Mouse (Mus musculus) C2C12 (cell line): ENCODE data around the gene Anxa4. TPM values are rescaled to one million over a fixed set of nuclear protein-coding genes. Genes with fewer than 3 reads are reported as not detected.
A peak's percentile ranks its signal among the peaks of the same experiment; 100 is the strongest.

Experiments used
- H3K27me3 ChIP-seq: one replicate; pipeline ENCODE4 v1.6.1; 2011; ENCODE audit not compliant: control insufficient read depth, insufficient read depth, insufficient read length
- H3K36me3 ChIP-seq: one replicate; pipeline ENCODE4 v1.6.1; 2011; ENCODE audit not compliant: control insufficient read depth, insufficient read depth
- H3K4me3 ChIP-seq: one replicate; pipeline ENCODE4 v1.5.1; 2011; ENCODE audit warnings: mild to moderate bottlenecking, control low read depth; ENCODE audit not compliant: poor library complexity, insufficient read depth, severe bottlenecking
- H3K79me2 ChIP-seq: one replicate; pipeline ENCODE4 v1.6.1; 2011; ENCODE audit not compliant: control insufficient read depth, insufficient read depth
- H3K79me3 ChIP-seq: one replicate; pipeline ENCODE4 v1.6.1; 2011; ENCODE audit warnings: low read depth, control low read depth
- H3ac ChIP-seq: one replicate; pipeline ENCODE3; 2011; ENCODE audit warnings: low read depth; ENCODE audit not compliant: control insufficient read depth, insufficient read length
- CEBPB ChIP-seq: IDR thresholded peaks from one replicate; pipeline ENCODE4 v1.6.1; 2011; ENCODE audit warnings: low read depth, mild to moderate bottlenecking, control low read depth, moderate library complexity
- CTCF ChIP-seq: IDR thresholded peaks from one replicate; pipeline ENCODE4 v1.5.1; 2011; ENCODE audit not compliant: control insufficient read depth, insufficient read depth, insufficient read length
- FOSL1 ChIP-seq: IDR thresholded peaks from one replicate; pipeline ENCODE4 v1.8.0; 2011; ENCODE audit warnings: mild to moderate bottlenecking, low read length; ENCODE audit not compliant: poor library complexity, insufficient read depth, severe bottlenecking
- MAX ChIP-seq: IDR thresholded peaks from one replicate; pipeline ENCODE4 v1.6.1; 2011; ENCODE audit warnings: mild to moderate bottlenecking, control low read depth
- MYOD1 ChIP-seq: IDR thresholded peaks from one replicate; pipeline ENCODE4 v1.6.1; 2011; ENCODE audit warnings: low read depth; ENCODE audit not compliant: control insufficient read depth, insufficient read length
- MYOG ChIP-seq: IDR thresholded peaks from one replicate; pipeline ENCODE4 v1.6.1; 2011; ENCODE audit not compliant: control insufficient read depth, insufficient read length; ENCODE audit errors: extremely low read depth
- USF1 ChIP-seq: IDR thresholded peaks from one replicate; pipeline ENCODE4 v1.6.1; 2011; ENCODE audit warnings: low read depth, mild to moderate bottlenecking, control low read depth, moderate library complexity
- long read RNA-seq, 2 experiments: library from polyadenylated mRNA; unstranded; transcript quantifications; one replicate each; pipeline ENCODE4 v2.0.0; 2019 to 2020
- polyA plus RNA-seq: library from polyadenylated mRNA; unstranded; fragments of >200 nt; fragmentation: generic; extraction: Trizol; gene quantifications from one replicate; pipeline ENCODE4 v1.2.1, GENCODE M21; 2012; ENCODE audit warnings: missing spikeins

Gene Anxa4
- 93.0 TPM for polyA plus RNA-seq
- long read RNA-seq, experiment 1, transcript Anxa4-201 (13 exons, 2,002 nt) = major isoform, 240 of 300 reads
- long read RNA-seq, experiment 1, transcript Anxa4-202 (12 exons, 2,030 nt) = minor isoform, 11 of 300 reads
- long read RNA-seq, experiment 1, partial matches to known transcripts = 13 of 300 reads
- long read RNA-seq, experiment 1, other reads (novel, unspliced or antisense) = 36 of 300 reads
- long read RNA-seq, experiment 2, transcript Anxa4-202 (12 exons, 2,030 nt) = minor isoform, 15 of 689 reads
- long read RNA-seq, experiment 2, transcript Anxa4-201 (13 exons, 2,002 nt) = major isoform, 615 of 689 reads
- long read RNA-seq, experiment 2, partial matches to known transcripts = 10 of 689 reads
- long read RNA-seq, experiment 2, other reads (novel, unspliced or antisense) = 49 of 689 reads

DNA sequence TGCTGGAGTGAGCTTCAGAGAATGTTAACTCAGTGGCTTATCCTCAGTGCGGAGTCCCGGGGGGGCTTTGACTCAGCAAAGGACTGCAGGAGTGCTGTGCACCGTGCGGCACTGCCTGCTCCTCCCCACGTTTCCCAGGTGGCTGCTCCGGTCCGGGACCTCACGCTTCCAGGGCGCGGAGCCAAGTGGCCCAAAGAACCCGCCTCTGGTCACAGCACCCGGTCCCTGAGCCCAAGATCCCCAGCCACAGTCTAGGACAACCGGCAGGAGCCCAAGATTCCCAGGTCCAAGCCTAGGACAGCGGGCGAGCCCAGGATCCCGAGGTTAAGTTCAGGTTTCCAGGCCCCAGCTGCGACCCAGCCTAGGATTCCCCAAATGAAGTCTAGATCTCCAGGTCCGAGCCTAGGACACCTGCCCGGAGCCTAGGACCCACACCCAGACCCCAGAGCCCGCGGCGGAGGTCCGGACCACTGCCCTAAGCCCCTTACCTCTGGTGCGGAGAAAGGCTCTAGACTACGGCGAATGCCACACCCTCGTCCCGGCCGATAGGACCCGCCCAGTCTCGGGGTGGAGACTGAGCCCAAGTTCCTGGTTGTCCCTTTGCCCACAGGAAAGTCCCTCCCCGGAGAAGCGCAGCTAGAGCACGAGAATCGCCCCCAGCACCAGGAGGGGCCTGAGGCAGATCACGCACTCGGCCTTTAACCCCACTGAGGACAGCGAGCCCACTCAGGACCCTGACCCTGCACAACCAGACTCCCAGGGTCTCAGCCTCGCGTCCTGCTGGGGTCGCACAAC is at the start of gene Anxa4:
Gene Anxa4, minus strand, starts transcription at position 564 of the 795 bp plus-strand sequence.
- TF ChIP-seq MAX = no peak
- TF ChIP-seq CTCF = no peak
- no peak for TF ChIP-seq MYOG
- TF ChIP-seq FOSL1 = no peak
- TF ChIP-seq USF1 = no peak
- no peak for TF ChIP-seq CEBPB
- no peak for TF ChIP-seq MYOD1
- H3K79me3 ChIP-seq = peaks cover 35% of the 10 kb centered on the region
- peaks cover 52% of the 10 kb centered on the region for H3K79me2 ChIP-seq
- no peaks in the 10 kb centered on the region for H3K27me3 ChIP-seq
- peak within 1 kb of the TSS; percentile 83 for H3ac ChIP-seq
- peaks cover 11% of the 10 kb centered on the region for H3K36me3 ChIP-seq
- H3K4me3 ChIP-seq = peak within 1 kb of the TSS; percentile 80

DNA sequence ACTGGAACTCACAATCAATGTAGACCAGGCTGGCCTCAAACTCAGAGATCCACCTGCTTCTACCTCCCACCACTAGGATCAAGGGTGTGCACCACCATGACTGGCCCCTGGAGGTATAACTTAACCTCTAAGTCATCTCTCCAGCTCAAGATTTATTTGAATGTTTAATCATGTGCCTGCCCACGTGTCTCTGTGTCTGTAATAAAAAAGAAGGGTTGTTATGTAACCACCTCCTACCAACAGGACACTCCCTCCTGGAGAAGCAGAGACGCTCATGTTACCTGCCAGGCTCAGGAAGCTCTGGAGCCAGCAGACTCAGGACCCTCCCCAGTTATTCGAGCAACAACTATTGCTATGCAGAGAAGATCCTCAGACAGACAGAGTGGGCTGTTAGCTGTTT is 48.6 kb upstream of the Anxa4 start:
- Histone ChIP-seq H3K27me3 (no peaks in the 10 kb centered on the region), H3ac (no peak overlapping the region), H3K79me3 (no peaks in the 10 kb centered on the region), H3K4me3 (no peak overlapping the region), H3K36me3 (no peaks in the 10 kb centered on the region), H3K79me2 (no peaks in the 10 kb centered on the region)
- no peak for TF ChIP-seq MAX
- TF ChIP-seq FOSL1 = no peak
- no peak for TF ChIP-seq MYOD1
- no peak for TF ChIP-seq USF1
- TF ChIP-seq CTCF = no peak
- TF ChIP-seq CEBPB = no peak
- no peak for TF ChIP-seq MYOG

DNA sequence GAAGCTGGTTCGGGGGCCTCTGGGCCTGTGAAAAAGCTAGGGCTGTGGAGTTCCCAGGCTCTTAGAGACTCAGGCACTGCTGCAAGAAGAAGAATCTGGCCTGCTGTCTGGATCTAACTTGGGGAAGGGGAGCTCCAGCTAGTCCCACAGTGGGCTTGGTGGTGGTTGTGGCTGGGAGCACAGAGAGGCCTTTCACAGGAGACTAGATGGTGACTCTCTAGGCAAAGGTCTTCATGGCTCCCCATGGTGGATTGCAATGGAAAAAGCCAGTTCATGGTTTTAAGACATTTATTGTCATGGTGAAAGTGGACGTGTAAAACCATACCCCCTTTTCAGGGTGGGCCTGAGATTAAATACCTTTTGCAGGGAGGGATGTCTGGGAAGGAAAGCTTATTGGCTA is 45.7 kb upstream of the Anxa4 start:
- H3K4me3 ChIP-seq = peak overlapping the region; percentile 11
- no peak for TF ChIP-seq FOSL1
- no peak for TF ChIP-seq MYOG
- TF ChIP-seq CTCF = no peak
- TF ChIP-seq MAX = no peak
- TF ChIP-seq MYOD1 = no peak
- TF ChIP-seq USF1 = no peak
- no peak for TF ChIP-seq CEBPB

DNA sequence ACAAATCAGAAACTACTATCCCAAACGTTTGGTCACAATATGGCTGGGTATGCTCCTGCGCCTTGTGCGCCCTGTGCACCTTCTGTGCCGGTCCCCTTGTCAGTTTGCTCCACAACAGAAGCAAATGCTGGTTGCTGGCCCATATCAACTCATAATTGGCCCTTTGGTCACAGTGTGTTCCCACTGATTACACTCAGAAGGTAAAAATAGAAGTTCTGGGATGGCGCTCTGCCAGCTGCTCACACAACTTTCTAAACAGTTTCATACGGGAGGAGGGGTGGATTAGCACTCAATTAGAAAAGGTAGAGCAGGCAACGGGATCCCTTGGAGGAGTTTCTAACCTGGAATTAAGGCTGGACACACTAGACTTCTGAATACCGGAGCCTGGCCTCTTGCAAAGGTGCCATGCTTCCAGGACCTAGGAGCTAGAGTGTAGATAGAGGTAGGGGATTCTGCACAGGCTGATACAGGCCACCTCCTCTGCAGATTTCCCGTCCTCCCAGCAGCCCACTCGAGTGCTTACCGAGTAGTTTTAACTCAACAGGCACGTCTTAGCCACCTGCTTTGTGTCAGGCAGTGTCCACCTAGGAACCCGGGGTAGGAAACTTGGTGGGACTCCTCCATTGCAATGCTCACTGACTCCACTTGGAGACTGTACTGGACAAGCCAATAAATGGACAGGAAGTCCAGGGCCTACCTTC is 39.6 kb upstream of the Anxa4 start:
- H3K79me2 ChIP-seq = no peaks in the 10 kb centered on the region
- no peaks in the 10 kb centered on the region for H3K27me3 ChIP-seq
- H3K36me3 ChIP-seq = no peaks in the 10 kb centered on the region
- no peak overlapping the region for H3ac ChIP-seq
- H3K4me3 ChIP-seq = no peak overlapping the region
- no peak for TF ChIP-seq CEBPB
- TF ChIP-seq CTCF = no peak
- TF ChIP-seq MAX = no peak
- TF ChIP-seq MYOG = no peak
- TF ChIP-seq FOSL1 = no peak
- no peak for TF ChIP-seq MYOD1
- TF ChIP-seq USF1 = no peak
- no peaks in the 10 kb centered on the region for H3K79me3 ChIP-seq

More for the DNA sequence above, 45.7 kb upstream of the Anxa4 start:
- no peaks in the 10 kb centered on the region for H3K79me3 ChIP-seq
- H3ac ChIP-seq = no peak overlapping the region
- no peaks in the 10 kb centered on the region for H3K79me2 ChIP-seq
- no peaks in the 10 kb centered on the region for H3K27me3 ChIP-seq
- H3K36me3 ChIP-seq = no peaks in the 10 kb centered on the region

DNA sequence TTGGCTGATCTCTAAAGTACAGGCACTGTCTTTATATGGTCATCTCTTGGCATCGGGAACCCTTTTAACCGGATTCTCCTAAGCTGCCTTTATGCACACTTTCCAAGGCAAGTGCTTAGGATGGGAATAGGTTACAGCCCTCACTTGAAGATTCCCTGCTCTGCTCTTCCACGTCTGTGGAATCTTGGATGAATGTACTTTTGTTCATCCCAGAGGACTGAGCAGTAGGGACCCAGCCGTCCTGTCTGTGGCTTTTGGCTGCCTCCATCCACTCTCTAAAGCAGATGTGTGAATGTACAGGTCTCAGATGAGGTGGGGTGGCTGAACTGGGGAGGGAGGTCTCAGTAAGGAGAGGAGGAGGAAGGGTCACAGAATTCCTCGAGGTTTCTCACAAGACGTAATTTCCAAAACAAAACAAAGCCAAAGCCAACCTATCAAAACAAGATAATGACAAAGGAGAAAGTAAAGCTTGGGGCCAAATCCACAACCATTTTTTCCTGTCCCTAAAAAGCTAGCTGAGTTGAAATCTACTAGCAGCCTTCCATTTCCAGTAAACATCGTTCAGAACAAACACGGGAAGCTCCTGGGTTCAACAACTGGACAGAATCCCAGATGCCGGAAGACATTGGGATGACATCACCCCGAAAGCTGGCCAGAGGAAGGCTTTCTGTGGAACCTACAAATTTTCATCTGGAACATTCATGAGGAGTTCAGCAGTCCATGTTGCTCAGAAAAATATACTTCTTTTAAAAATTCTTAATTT is 37.5 kb upstream of the Anxa4 start:
- no peaks in the 10 kb centered on the region for H3K79me3 ChIP-seq
- TF ChIP-seq FOSL1 = no peak
- TF ChIP-seq MAX = no peak
- no peak for TF ChIP-seq MYOD1
- no peak for TF ChIP-seq CEBPB
- TF ChIP-seq MYOG = no peak
- no peak for TF ChIP-seq CTCF
- TF ChIP-seq USF1 = no peak
- no peak overlapping the region for H3ac ChIP-seq
- no peaks in the 10 kb centered on the region for H3K27me3 ChIP-seq
- no peaks in the 10 kb centered on the region for H3K36me3 ChIP-seq
- H3K79me2 ChIP-seq = no peaks in the 10 kb centered on the region
- no peak overlapping the region for H3K4me3 ChIP-seq
